Mouse (Mus musculus) hindbrain, embryonic 15.5 days (tissue): ENCODE results near the gene Robo2. TPM values are rescaled to one million over a fixed set of nuclear protein-coding genes. Genes with fewer than 3 reads are reported as not detected.

ENCODE experiments used
- ATAC-seq: fragments of 200-750 bp; cut with Nextera tagmentation; 2 replicates; pipeline ENCODE4 v1.8.0; 2017; ENCODE audit warnings: low read depth, moderate number of reproducible peaks, moderate TSS enrichment; ENCODE audit not compliant: low FRiP score
- H3K27ac ChIP-seq: fragments of 300-500 bp; sonication (generic); replicated peaks from 2 replicates; pipeline ENCODE4 v1.5.1; 2015; ENCODE audit warnings: mild to moderate bottlenecking, inconsistent platforms
- H3K27me3 ChIP-seq: fragments of 300-500 bp; sonication (generic); 2 replicates; pipeline ENCODE4 v1.6.1; 2015; ENCODE audit warnings: control low read depth, inconsistent platforms
- H3K36me3 ChIP-seq: fragments of 300-500 bp; sonication (generic); 2 replicates; pipeline ENCODE4 v1.6.1; 2015; ENCODE audit warnings: control low read depth, inconsistent platforms
- H3K4me1 ChIP-seq: fragments of 300-500 bp; sonication (generic); replicated peaks from 2 replicates; pipeline ENCODE4 v1.6.1; 2015; ENCODE audit warnings: control low read depth, inconsistent platforms
- H3K4me2 ChIP-seq: fragments of 300-500 bp; sonication (generic); 2 replicates; pipeline ENCODE4 v1.6.1; 2015; ENCODE audit warnings: moderate library complexity, mild to moderate bottlenecking, inconsistent platforms
- H3K4me3 ChIP-seq: fragments of 300-500 bp; sonication (generic); 2 replicates; pipeline ENCODE4 v1.5.1; 2015; ENCODE audit warnings: mild to moderate bottlenecking, inconsistent platforms
- H3K9ac ChIP-seq: fragments of 300-500 bp; sonication (generic); 2 replicates; pipeline ENCODE4 v1.6.1; 2015; ENCODE audit warnings: inconsistent platforms
- H3K9me3 ChIP-seq: fragments of 300-500 bp; sonication (generic); 2 replicates; pipeline ENCODE4 v1.6.1; 2016; ENCODE audit warnings: control low read depth, inconsistent platforms
- WGBS: fragments of 180-500 bp; shearing (Covaris S2); methylation state at CpG from one replicate; pipeline ENCODE4 v1.1.7; 2015; 5-methylcytosine and 5-hydroxymethylcytosine counted together
- polyA plus RNA-seq: library from polyadenylated mRNA; unstranded; fragments of >200 nt; fragmentation: Nextera tagmentation; extraction: Ambion mirVana; gene quantifications from 2 replicates; pipeline ENCODE4 v1.2.1, GENCODE M21; 2015

Robo2 gene
- polyA plus RNA-seq, 1 experiment from 2014 or later = 81.3 TPM

DNA sequence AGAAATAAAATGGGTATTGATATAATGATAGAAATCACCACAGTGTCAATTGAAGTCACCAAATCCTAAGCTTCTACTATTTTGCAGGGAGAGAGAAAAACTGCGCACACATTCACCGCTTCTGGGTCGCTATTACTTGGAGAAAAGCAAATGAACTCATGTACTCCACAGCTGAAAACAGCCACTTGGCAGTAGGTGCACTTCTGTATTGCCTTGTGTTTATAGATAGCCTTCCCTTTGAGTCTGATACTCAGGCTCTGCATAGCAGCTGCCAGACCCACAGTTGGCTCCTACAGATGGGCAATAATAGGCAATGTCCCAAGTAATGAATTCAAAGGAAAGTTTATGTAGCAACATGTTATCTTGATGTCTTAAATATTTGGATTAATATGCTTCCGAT, 2.1 kb downstream of the Robo2 start:
- H3K9me3 ChIP-seq = no peaks in the 10 kb centered on the region
- peak overlapping the region; percentile 77 for H3K9ac ChIP-seq
- 51% methylated on average over 4 of the region's 4 CpGs for WGBS
- no peaks in the 10 kb centered on the region; the same call in 1 of the 2 replicates for H3K4me1 ChIP-seq
- ATAC-seq = no peak
- peak overlapping the region; percentile 74 for H3K4me3 ChIP-seq
- peak overlapping the region; percentile 90 for H3K27ac ChIP-seq
- H3K4me2 ChIP-seq = peak overlapping the region; percentile 96
- no peaks in the 10 kb centered on the region for H3K36me3 ChIP-seq
- no peaks in the 10 kb centered on the region for H3K27me3 ChIP-seq

DNA sequence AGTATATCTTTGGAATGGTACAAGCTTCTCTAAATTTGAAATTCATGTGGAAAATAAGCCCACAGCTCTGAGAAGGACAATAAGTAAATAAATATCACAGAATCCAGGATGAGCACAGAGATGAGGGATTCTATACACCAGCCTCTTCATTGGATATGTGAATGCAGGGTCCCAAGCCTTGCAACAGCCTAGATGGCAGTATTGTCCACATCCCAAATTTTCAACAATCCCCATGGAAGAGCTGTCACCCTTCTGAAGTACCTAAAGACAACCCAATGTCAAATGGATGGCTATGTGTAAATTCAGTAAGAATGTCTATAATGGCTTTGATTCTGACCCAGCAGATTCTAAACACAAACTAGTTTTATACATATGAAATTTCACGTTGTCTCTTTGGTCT, 3.1 kb downstream of the Robo2 start:
- no peak for ATAC-seq
- WGBS = 48% methylated on average over 1 of the region's 1 CpGs
- Histone ChIP-seq H3K4me1 (no peaks in the 10 kb centered on the region; the same call in 1 of the 2 replicates), H3K27ac (peak overlapping the region; percentile 62; the same call in 1 of the 2 replicates), H3K9me3 (no peaks in the 10 kb centered on the region), H3K27me3 (no peaks in the 10 kb centered on the region), H3K4me2 (peak overlapping the region; percentile 96), H3K4me3 (peak overlapping the region; percentile 74), H3K9ac (peak overlapping the region; percentile 77), H3K36me3 (no peaks in the 10 kb centered on the region)

DNA sequence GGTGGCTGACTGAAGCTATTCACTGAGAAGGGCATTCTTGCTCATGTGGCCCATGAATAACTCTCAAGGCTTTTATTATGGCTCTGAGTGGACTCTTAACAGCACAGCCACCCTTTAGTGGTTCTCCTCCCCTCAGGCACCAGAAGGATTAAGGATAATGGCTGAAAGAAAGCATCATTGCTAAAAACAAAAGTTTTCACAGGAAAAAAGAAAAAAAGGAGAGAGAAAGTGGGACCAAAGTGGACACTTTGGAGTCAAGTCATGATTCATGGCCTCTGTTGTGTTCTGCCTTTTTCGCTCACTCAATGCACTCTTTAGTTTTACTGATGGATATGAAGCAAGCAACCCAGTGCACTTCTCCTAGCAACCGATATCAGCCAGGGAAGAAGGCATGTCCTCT, 14.3 kb downstream of the Robo2 start:
- peak; percentile 84 for ATAC-seq
- H3K27ac ChIP-seq = no peak overlapping the region
- H3K9me3 ChIP-seq = no peaks in the 10 kb centered on the region
- peaks cover 17% of the 10 kb centered on the region for H3K4me1 ChIP-seq
- H3K27me3 ChIP-seq = no peaks in the 10 kb centered on the region
- WGBS = 31% methylated on average over 2 of the region's 2 CpGs
- H3K36me3 ChIP-seq = no peaks in the 10 kb centered on the region
- no peak overlapping the region for H3K4me3 ChIP-seq
- no peak overlapping the region for H3K9ac ChIP-seq
- H3K4me2 ChIP-seq = no peak overlapping the region

DNA sequence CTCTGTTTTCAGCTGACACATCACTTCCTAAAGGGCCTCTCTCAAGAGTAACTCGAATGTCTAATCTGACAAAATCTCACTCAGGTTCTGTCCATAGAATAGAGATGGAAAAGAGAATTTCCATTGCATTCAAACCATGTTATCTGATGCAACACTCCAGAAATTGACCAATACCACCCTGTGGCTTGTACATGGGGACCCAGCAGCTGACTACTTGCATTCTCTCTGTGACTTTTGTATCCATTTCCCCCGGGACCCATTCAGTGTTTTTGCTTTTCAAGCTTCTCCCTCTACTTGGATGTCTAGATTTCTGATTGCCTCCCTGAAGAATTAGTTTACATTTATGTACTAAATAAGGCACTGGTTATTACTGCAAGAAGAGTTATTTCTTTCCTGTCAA, 15.9 kb downstream of the Robo2 start:
- no peaks in the 10 kb centered on the region for H3K36me3 ChIP-seq
- 79% methylated on average over 2 of the region's 2 CpGs for WGBS
- no peak overlapping the region for H3K4me2 ChIP-seq
- no peak overlapping the region for H3K9ac ChIP-seq
- no peaks in the 10 kb centered on the region for H3K9me3 ChIP-seq
- no peaks in the 10 kb centered on the region for H3K27me3 ChIP-seq
- ATAC-seq = no peak
- H3K27ac ChIP-seq = no peak overlapping the region
- no peak overlapping the region for H3K4me3 ChIP-seq
- H3K4me1 ChIP-seq = peaks cover 17% of the 10 kb centered on the region

- H3K4me2 ChIP-seq = no peak overlapping the region
- no peak overlapping the region for H3K4me3 ChIP-seq
- no peak for ATAC-seq
- no peaks in the 10 kb centered on the region for H3K27me3 ChIP-seq
- H3K9ac ChIP-seq = no peak overlapping the region
- H3K9me3 ChIP-seq = no peaks in the 10 kb centered on the region
- peaks cover 17% of the 10 kb centered on the region for H3K4me1 ChIP-seq
- H3K27ac ChIP-seq = no peak overlapping the region
- no peaks in the 10 kb centered on the region for H3K36me3 ChIP-seq
- 46% methylated on average over 2 of the region's 2 CpGs for WGBS
Observed at GRCm38 (mm10) chr16:74379458-74379857, 32.2 kb downstream of the Robo2 start.

DNA sequence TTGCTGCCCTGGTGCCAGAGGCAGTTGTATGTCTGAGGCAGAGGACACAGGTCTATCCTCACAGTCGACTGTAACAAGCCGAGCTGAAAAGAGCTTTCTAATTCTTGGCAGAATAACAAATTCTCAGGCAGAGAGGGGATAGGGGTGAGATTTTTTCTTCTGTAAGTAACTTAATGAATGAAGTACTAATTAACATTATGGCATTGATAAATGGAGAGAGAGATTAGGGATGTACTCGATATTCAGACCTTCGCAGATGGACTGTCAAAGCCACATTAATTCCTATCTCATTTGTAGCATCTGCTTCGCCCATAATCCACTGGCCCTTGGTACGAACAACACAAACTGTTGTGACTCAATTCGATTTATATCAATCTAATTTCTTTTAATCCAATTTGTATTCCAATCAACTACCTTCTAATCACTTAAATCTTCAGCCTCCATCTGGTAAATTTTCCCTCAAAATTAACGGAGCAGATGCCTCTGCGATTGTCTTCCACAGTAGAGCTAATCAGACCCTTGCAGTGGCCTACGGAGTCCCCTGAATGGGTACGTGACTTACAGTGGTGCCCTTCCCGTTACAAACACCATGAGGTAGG, 36.2 kb downstream of the Robo2 start:
- ATAC-seq = peak; percentile 69; the same call in 1 of the 2 replicates
- Histone ChIP-seq H3K9ac (no peak overlapping the region), H3K4me3 (no peak overlapping the region), H3K9me3 (no peaks in the 10 kb centered on the region), H3K36me3 (no peaks in the 10 kb centered on the region), H3K4me2 (no peak overlapping the region), H3K4me1 (peaks cover 28% of the 10 kb centered on the region), H3K27ac (no peak overlapping the region), H3K27me3 (no peaks in the 10 kb centered on the region)
- WGBS = 37% methylated on average over 12 of the region's 12 CpGs

DNA sequence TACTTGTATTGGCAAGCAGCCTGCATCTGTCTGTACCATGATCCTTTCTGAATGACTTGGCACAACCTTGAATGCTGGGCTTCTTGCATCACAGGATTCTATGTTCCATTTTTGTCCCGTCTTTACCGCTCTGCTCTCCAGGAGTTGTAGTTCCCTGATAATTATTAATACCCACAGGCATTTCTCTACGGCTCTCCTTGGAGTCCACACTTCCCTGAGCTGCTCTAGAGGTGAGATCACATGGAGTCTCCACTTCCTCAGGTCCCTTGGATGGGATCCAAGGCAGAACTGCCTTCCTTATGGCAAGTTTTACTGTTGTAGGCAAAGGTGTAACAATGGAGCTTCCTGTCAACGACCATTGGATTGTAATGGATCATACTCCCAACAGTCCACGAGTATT, 37.1 kb downstream of the Robo2 start:
- H3K36me3 ChIP-seq = no peaks in the 10 kb centered on the region
- 0 out of 2 replicates have a peak, but pooled peaks have one; percentile 6 for ATAC-seq
- H3K9me3 ChIP-seq = no peaks in the 10 kb centered on the region
- 57% methylated on average over 5 of the region's 5 CpGs for WGBS
- no peaks in the 10 kb centered on the region for H3K27me3 ChIP-seq
- H3K9ac ChIP-seq = no peak overlapping the region
- no peak overlapping the region for H3K4me2 ChIP-seq
- peaks cover 28% of the 10 kb centered on the region for H3K4me1 ChIP-seq
- H3K27ac ChIP-seq = no peak overlapping the region
- no peak overlapping the region for H3K4me3 ChIP-seq

DNA sequence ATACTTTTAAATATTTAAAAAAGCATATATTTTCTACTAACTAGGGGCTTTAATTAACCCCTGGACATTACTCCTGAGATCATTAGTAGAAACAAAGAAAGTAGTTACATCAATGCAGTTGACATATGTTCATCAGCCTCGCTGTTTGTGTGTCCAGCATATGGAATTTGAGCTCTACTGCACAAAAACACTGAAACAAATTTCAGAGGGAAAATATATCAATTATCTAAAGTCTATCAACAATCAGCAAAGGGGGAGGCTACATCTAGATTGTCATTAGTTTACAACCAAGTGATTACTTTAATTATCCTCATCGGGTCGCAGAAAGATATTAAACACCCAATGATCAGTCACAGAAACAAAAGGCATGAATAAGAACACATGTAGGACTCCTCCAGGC, 38.2 kb downstream of the Robo2 start:
- Histone ChIP-seq H3K27me3 (no peaks in the 10 kb centered on the region), H3K27ac (no peak overlapping the region), H3K4me3 (no peak overlapping the region), H3K4me2 (no peak overlapping the region), H3K36me3 (no peaks in the 10 kb centered on the region), H3K4me1 (peaks cover 28% of the 10 kb centered on the region), H3K9me3 (no peaks in the 10 kb centered on the region), H3K9ac (no peak overlapping the region)
- ATAC-seq = no peak
- 64% methylated on average over 3 of the region's 3 CpGs for WGBS

DNA sequence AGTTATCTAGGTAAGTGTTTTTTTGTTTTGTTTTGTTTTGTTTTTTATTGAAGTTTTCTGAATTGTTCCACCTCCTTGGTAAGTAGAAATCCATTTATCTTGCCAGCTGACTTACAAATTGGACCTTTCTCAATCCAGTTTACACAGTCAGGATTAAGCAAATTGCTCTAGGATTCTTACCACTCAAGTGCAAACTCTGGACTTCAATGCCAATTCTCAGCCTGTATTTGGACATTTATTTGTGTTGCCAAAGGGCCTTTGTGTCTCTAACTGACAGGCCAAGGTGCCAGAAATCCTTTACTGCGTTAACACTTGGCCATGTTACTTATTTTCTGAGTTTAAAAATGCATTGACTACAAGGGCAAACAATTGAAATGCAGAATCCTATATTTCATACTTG, 38.7 kb downstream of the Robo2 start:
- Histone ChIP-seq H3K4me1 (peaks cover 28% of the 10 kb centered on the region), H3K4me3 (no peak overlapping the region), H3K27ac (no peak overlapping the region), H3K27me3 (no peaks in the 10 kb centered on the region), H3K36me3 (no peaks in the 10 kb centered on the region), H3K4me2 (no peak overlapping the region), H3K9me3 (no peaks in the 10 kb centered on the region), H3K9ac (no peak overlapping the region)
- WGBS = 73% methylated on average over 1 of the region's 1 CpGs
- no peak for ATAC-seq

DNA sequence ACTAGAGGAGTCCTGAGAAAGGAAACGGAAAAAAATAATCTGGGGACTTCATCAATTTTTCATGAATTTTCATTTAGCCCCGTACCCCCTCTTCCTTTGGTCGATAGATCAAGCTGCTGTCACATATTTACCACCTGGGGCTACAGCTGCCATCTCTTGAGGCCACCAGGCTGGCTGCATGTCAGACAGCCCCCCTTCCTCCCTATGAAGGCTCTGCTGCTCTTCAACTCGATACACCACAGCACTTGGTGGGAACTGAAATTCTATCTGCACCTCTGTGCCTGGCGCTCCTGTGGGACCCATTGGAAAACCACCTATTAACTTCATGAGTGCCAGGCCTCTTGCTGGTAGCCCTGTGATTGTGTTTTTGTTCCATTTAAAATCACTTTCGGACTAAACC, 63.2 kb downstream of the Robo2 start:
- H3K27me3 ChIP-seq = no peaks in the 10 kb centered on the region
- no peaks in the 10 kb centered on the region for H3K9me3 ChIP-seq
- WGBS = 60% methylated on average over 6 of the region's 6 CpGs
- no peak for ATAC-seq
- no peak overlapping the region for H3K4me3 ChIP-seq
- no peak overlapping the region for H3K9ac ChIP-seq
- no peaks in the 10 kb centered on the region for H3K4me1 ChIP-seq
- no peaks in the 10 kb centered on the region; the same call in 1 of the 2 replicates for H3K36me3 ChIP-seq
- no peak overlapping the region for H3K27ac ChIP-seq
- H3K4me2 ChIP-seq = no peak overlapping the region

GRCm38 (mm10) chr16:74338969-74339630, 72.5 kb downstream of the Robo2 start:
- 48% methylated on average over 9 of the region's 9 CpGs for WGBS
- Histone ChIP-seq H3K27ac (no peak overlapping the region), H3K27me3 (no peaks in the 10 kb centered on the region), H3K9me3 (no peaks in the 10 kb centered on the region), H3K4me3 (no peak overlapping the region), H3K9ac (no peak overlapping the region), H3K4me1 (no peaks in the 10 kb centered on the region), H3K36me3 (no peaks in the 10 kb centered on the region), H3K4me2 (no peak overlapping the region)
- peak; percentile 38; the same call in 1 of the 2 replicates for ATAC-seq

DNA sequence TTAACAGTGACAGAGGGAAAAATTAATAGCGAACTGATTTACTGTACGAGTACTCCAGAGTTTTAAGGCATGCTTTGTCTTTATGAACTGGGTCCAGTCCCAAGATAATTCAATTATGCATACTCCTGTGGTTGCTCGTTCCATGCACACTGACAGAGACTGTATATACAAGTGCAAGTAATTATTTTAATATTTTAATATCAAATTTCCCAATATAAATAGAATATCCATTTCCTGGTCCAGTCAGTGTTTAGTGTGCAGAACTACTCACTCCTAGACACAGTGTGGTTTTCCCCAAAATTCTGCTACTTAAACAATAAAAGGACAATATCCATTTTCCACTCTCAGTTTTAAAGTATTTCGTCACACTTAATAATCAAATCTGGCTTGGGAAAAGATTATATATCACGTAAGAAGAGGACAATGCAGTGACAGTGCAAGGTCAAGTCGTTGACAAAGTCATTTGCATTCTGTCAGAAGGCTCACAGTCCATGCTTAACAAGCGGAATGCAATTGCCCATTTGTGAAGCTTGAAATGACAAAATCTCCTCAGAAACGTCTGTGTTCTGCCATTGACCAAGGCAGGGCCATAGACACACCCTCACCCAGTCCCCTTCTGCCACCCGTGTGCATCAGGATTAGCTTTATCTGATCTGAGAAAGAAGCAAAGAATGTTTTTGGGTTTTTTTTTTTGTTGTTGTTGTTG, 89.8 kb downstream of the Robo2 start:
- no peaks in the 10 kb centered on the region for H3K9me3 ChIP-seq
- peak; percentile 63 for ATAC-seq
- WGBS = 31% methylated on average over 9 of the region's 9 CpGs
- no peaks in the 10 kb centered on the region for H3K36me3 ChIP-seq
- H3K4me1 ChIP-seq = peaks cover 5% of the 10 kb centered on the region; the same call in 1 of the 2 replicates
- no peak overlapping the region for H3K27ac ChIP-seq
- H3K9ac ChIP-seq = no peak overlapping the region
- H3K4me2 ChIP-seq = no peak overlapping the region
- no peak overlapping the region for H3K4me3 ChIP-seq
- no peaks in the 10 kb centered on the region for H3K27me3 ChIP-seq
